Mouse (Mus musculus): ENCODE data around the gene Iqcn. TPM values are rescaled to one million over a fixed set of nuclear protein-coding genes. Genes with fewer than 3 reads are reported as not detected.
A peak's percentile ranks its signal among the peaks of the same experiment; 100 is the strongest.

Gene Iqcn
- polyA plus RNA-seq, 1 experiment from 2014 or later = not detected

DNA sequence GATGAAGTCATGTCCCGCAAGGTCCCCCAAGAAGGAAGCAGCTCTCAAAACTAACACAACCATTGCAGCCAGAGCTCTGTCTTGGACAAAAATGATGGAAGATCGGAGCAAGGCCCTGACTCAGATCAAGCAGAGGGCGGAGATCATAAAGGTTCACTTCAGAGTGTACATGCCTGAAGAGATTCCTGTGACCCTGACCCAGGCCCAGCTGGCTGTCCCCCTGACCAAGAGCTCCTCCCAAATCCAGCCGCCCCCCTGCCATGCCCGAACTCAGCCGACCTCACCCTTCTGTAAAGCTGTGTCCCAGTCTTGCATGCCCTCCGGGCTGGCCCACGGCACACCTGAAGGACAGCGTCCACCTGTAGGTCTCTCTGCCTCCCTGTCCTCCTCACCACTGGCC lies 6.5 kb downstream of the Iqcn start:
- Histone ChIP-seq H3K27me3 (replicated peaks) (no peaks in the 10 kb centered on the region), H3K4me1 (replicated peaks) (no peaks in the 10 kb centered on the region), H3K4me2 (replicated peaks) (no peak overlapping the region), H3K4me3 (replicated peaks) (no peak overlapping the region), H3K9ac (no peak overlapping the region), H3K27ac (no peak overlapping the region), H3K9me3 (no peaks in the 10 kb centered on the region), H3K36me3 (no peaks in the 10 kb centered on the region)
- ATAC-seq = no peak
- WGBS = 90% methylated on average over 9 of the region's 9 CpGs

GRCm38 (mm10) chr8:70710296-70710695 lies 7.0 kb downstream of the Iqcn start:
- 85% methylated on average over 1 of the region's 1 CpGs for WGBS
- no peaks in the 10 kb centered on the region for H3K27me3 ChIP-seq (replicated peaks)
- H3K27ac ChIP-seq = no peak overlapping the region
- no peaks in the 10 kb centered on the region for H3K9me3 ChIP-seq
- no peak overlapping the region for H3K9ac ChIP-seq
- H3K4me2 ChIP-seq (replicated peaks) = no peak overlapping the region
- H3K4me3 ChIP-seq (replicated peaks) = no peak overlapping the region
- no peaks in the 10 kb centered on the region for H3K4me1 ChIP-seq (replicated peaks)
- ATAC-seq = no peak
- no peaks in the 10 kb centered on the region for H3K36me3 ChIP-seq

DNA sequence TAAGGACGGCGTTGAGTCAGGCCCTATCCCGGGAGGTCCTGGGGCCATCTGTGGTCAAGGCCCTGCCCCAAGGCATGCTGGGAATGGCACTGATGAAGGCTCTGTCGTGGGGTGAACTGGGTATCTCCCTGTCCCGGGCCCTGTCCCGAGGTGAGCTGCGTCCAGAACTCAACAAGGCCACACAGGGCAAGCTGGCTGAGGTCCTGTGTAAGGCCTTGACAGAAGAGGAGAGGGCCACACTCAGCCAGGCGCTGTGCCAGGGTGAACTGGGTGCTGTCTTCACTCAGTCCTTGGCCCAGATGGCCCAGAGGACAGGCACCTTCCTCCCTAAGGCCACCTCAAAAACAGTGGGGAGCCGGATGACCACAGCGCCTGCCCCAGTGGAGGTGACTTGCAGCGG lies 7.8 kb downstream of the Iqcn start:
- Histone ChIP-seq H3K9me3 (no peaks in the 10 kb centered on the region), H3K4me3 (replicated peaks) (no peak overlapping the region), H3K36me3 (no peaks in the 10 kb centered on the region), H3K4me2 (replicated peaks) (no peak overlapping the region), H3K27me3 (replicated peaks) (no peaks in the 10 kb centered on the region), H3K4me1 (replicated peaks) (no peaks in the 10 kb centered on the region), H3K27ac (no peak overlapping the region), H3K9ac (no peak overlapping the region)
- WGBS = 86% methylated on average over 11 of the region's 11 CpGs
- no peak for ATAC-seq

- Histone ChIP-seq H3K4me1 (replicated peaks) (no peaks in the 10 kb centered on the region), H3K4me2 (replicated peaks) (no peak overlapping the region), H3K27ac (no peak overlapping the region), H3K36me3 (no peaks in the 10 kb centered on the region), H3K27me3 (replicated peaks) (no peaks in the 10 kb centered on the region), H3K9ac (no peak overlapping the region), H3K9me3 (no peaks in the 10 kb centered on the region), H3K4me3 (replicated peaks) (no peak overlapping the region)
- no peak for ATAC-seq
- 73% methylated on average over 7 of the region's 7 CpGs for WGBS
These were observed 10.7 kb downstream of the Iqcn start for GRCm38 (mm10) chr8:70713991-70714390.

GRCm38 (mm10) chr8:70715086-70715485 lies 11.8 kb downstream of the Iqcn start:
- H3K27ac ChIP-seq = no peak overlapping the region
- ATAC-seq = no peak
- H3K9me3 ChIP-seq = no peaks in the 10 kb centered on the region
- H3K9ac ChIP-seq = no peak overlapping the region
- no peaks in the 10 kb centered on the region for H3K27me3 ChIP-seq (replicated peaks)
- H3K4me1 ChIP-seq (replicated peaks) = no peaks in the 10 kb centered on the region; the same call in 1 of the 2 replicates
- 42% methylated on average over 2 of the region's 2 CpGs for WGBS
- H3K4me3 ChIP-seq (replicated peaks) = no peak overlapping the region
- no peak overlapping the region for H3K4me2 ChIP-seq (replicated peaks)
- no peaks in the 10 kb centered on the region for H3K36me3 ChIP-seq

DNA sequence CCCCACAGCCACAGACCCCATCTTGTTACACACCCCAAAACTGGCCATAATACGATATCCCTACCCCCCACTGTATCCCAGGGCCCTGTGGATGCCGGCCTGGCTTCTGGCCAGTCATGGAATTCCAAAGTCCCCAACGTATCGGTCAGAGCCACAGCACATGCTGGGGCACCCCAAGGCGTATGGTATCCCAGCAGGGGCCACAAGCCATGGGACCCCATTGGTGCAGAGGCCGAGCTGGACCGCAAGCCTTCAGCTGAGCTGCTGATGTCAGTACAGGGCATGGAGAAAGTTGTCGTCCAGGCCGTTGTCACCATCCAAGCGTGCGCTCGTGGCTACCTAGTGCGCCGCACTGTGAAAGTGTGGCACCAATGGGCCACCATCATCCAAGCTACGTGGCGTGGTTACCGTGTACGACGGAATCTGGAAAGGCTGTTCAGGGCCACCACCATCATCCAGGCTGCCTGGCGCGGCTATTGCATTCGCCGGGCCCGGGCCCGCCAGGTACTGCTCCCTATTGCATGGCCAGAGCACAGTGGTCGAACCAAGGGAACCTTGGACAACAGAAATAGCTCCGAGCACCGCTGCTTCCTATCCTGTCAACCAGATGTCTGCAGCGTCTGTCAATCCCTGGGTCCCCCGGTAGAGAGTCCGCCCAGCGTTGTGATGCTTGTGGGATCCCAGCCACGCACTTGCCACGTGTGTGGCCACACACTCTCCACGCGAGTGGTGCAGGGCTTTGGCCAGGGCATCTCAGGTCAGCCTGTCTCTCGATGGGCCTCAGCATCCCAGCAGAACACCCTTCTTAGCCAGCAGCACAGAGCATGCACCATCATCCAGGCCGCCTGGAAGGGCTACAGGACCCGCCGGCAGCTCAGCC lies 13.5 kb downstream of the Iqcn start:
- no peak overlapping the region for H3K4me2 ChIP-seq (replicated peaks)
- no peak overlapping the region for H3K9ac ChIP-seq
- H3K4me3 ChIP-seq (replicated peaks) = no peak overlapping the region
- H3K4me1 ChIP-seq (replicated peaks) = no peaks in the 10 kb centered on the region; the same call in 1 of the 2 replicates
- no peaks in the 10 kb centered on the region for H3K36me3 ChIP-seq
- no peak for ATAC-seq
- no peaks in the 10 kb centered on the region for H3K9me3 ChIP-seq
- WGBS = 83% methylated on average over 40 of the region's 40 CpGs
- H3K27me3 ChIP-seq (replicated peaks) = no peaks in the 10 kb centered on the region
- H3K27ac ChIP-seq = no peak overlapping the region

DNA sequence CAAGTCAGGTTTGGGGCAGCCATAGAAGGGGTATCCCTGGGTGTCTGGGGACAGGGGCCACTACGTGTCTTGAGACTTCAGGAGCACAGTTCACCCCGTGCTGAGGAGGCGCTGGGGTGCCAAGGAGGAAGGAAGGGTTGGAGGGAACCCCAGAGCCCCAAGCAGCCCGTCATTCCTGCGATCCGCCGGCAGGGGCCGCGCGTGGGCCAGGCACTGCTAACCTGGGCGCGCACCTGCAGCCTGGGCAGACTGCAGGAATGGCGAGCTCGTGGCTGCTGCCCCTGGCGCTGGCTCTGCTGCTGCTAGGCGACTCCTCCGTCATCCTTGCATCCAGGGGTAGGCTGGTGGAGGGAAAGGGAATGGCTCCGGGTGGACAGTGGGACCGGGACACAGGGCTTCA lies 15.0 kb downstream of the Iqcn start, which contains the start of gene Gm3336:
Gm3336 (plus strand) TSS at position 247 of the 400 bp plus-strand sequence.
- Histone ChIP-seq H3K9me3 (no peaks in the 10 kb centered on the region), H3K9ac (no peak within 1 kb of the TSS; the same call in 1 of the 2 replicates), H3K36me3 (no peaks in the 10 kb centered on the region), H3K4me2 (replicated peaks) (peak within 1 kb of the TSS; percentile 41; the same call in 1 of the 2 replicates), H3K4me3 (replicated peaks) (no peak within 1 kb of the TSS), H3K4me1 (replicated peaks) (peaks cover 2% of the 10 kb centered on the region; the same call in 1 of the 2 replicates), H3K27me3 (replicated peaks) (no peaks in the 10 kb centered on the region), H3K27ac (no peak within 1 kb of the TSS)
- peak; percentile 62 for ATAC-seq
- WGBS = 4% methylated on average over 19 of the region's 19 CpGs

- H3K27me3 ChIP-seq (replicated peaks) = no peaks in the 10 kb centered on the region
- H3K4me2 ChIP-seq (replicated peaks) = no peak overlapping the region
- H3K9me3 ChIP-seq = no peaks in the 10 kb centered on the region
- no peak overlapping the region for H3K4me3 ChIP-seq (replicated peaks)
- peaks cover 3% of the 10 kb centered on the region; the same call in 1 of the 2 replicates for H3K4me1 ChIP-seq (replicated peaks)
- ATAC-seq = peak; percentile 21; the same call in 1 of the 2 replicates
- H3K27ac ChIP-seq = no peak overlapping the region
- 48% methylated on average over 9 of the region's 9 CpGs for WGBS
- H3K36me3 ChIP-seq = no peaks in the 10 kb centered on the region
- no peak overlapping the region for H3K9ac ChIP-seq
These were observed 16.6 kb downstream of the Iqcn start for GRCm38 (mm10) chr8:70719796-70720270.

GRCm38 (mm10) chr8:70720739-70721138 lies 17.5 kb downstream of the Iqcn start:
- 2% methylated on average over 3 of the region's 3 CpGs for WGBS
- Histone ChIP-seq H3K27me3 (replicated peaks) (no peaks in the 10 kb centered on the region), H3K9me3 (no peaks in the 10 kb centered on the region), H3K4me2 (replicated peaks) (no peak overlapping the region), H3K36me3 (no peaks in the 10 kb centered on the region), H3K27ac (no peak overlapping the region), H3K4me1 (replicated peaks) (peaks cover 3% of the 10 kb centered on the region; the same call in 1 of the 2 replicates), H3K9ac (no peak overlapping the region), H3K4me3 (replicated peaks) (no peak overlapping the region)
- ATAC-seq = no peak

DNA sequence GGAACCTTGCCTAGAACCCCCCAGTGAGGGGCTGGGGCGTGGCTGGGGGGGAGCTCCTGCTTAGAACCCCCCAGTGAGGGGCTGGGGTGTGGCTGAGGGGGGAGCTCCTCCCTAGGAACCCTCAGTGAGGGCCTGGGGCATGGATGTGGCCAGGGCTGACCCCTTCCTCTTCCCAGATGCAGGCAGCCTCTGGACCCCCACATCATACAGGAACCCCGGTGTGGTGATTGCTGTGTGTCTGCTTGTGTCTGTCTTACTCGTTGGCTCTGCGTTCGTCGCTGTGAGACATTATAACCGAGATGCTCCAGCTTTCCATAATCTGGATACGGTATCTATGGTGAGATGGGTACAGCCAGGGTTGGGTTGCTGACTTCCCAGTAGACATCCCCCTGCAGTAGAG lies 18.3 kb downstream of the Iqcn start:
- WGBS = 86% methylated on average over 8 of the region's 8 CpGs
- Histone ChIP-seq H3K9ac (no peak overlapping the region), H3K4me2 (replicated peaks) (no peak overlapping the region), H3K27me3 (replicated peaks) (0 out of 2 replicates have a peak, but pooled peaks cover 4% of the 10 kb centered on the region), H3K36me3 (no peaks in the 10 kb centered on the region), H3K9me3 (no peaks in the 10 kb centered on the region), H3K4me1 (replicated peaks) (peaks cover 3% of the 10 kb centered on the region; the same call in 1 of the 2 replicates), H3K4me3 (replicated peaks) (no peak overlapping the region), H3K27ac (no peak overlapping the region)
- no peak for ATAC-seq

- 50% methylated on average over 7 of the region's 7 CpGs for WGBS
- H3K9ac ChIP-seq = no peak within 1 kb of the TSS
- ATAC-seq = peak; percentile 61
- H3K36me3 ChIP-seq = no peaks in the 10 kb centered on the region
- 0 out of 2 replicates have a peak within 1 kb of the TSS, but pooled peaks have one; percentile 17 for H3K27ac ChIP-seq
- H3K4me2 ChIP-seq (replicated peaks) = no peak within 1 kb of the TSS
- 0 out of 2 replicates have a peak, but pooled peaks cover 10% of the 10 kb centered on the region for H3K27me3 ChIP-seq (replicated peaks)
- H3K4me1 ChIP-seq (replicated peaks) = peaks cover 3% of the 10 kb centered on the region; the same call in 1 of the 2 replicates
- H3K4me3 ChIP-seq (replicated peaks) = no peak within 1 kb of the TSS
- no peaks in the 10 kb centered on the region for H3K9me3 ChIP-seq
These were observed 20.4 kb downstream of the Iqcn start, which contains the start of gene Pde4c for GRCm38 (mm10) chr8:70723486-70724210. Gene Pde4c (plus strand): TSS chr8:70723720.

DNA sequence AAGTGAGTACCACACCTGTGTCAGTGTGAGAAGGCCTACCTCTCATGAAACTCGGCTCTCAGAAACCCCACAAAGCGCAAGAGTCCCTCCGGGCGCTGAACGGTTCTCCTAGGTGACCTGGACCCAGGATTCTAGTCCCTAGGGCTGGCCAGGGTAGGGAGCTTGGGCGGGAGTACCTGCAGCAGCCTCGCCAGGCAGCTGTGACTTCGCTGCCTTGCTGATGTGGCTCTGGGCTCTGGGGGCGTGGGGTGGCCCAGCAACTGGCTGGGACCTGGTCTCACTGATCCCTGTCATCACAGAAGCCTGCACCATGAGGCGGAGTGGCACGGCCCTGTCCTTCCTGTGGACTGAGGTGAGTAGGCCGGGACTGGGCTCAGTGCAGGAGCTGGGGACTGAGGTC lies 21.0 kb downstream of the Iqcn start:
- 73% methylated on average over 12 of the region's 12 CpGs for WGBS
- Histone ChIP-seq H3K27ac (no peak overlapping the region), H3K36me3 (no peaks in the 10 kb centered on the region), H3K4me2 (replicated peaks) (no peak overlapping the region), H3K4me3 (replicated peaks) (no peak overlapping the region), H3K27me3 (replicated peaks) (0 out of 2 replicates have a peak, but pooled peaks cover 10% of the 10 kb centered on the region), H3K9ac (no peak overlapping the region), H3K4me1 (replicated peaks) (peaks cover 3% of the 10 kb centered on the region; the same call in 1 of the 2 replicates), H3K9me3 (no peaks in the 10 kb centered on the region)
- ATAC-seq = no peak
